Mouse (Mus musculus) adrenal gland, postnatal 36 days (tissue): ENCODE data around the gene Cnr2. TPM values are rescaled to one million over a fixed set of nuclear protein-coding genes. Genes with fewer than 3 reads are reported as not detected.

Experiments used
- DNase-seq, 2 experiments: peaks; one replicate each; pipeline ENCODE4 v3.0.0; 2021; ENCODE audit warnings: mixed read lengths in 1 of 2
- total RNA-seq, 2 experiments: library from RNA; stranded (reverse); gene quantifications; 2 replicates each; pipeline ENCODE4 v1.2.3; 2021

Cnr2 gene
- total RNA-seq, 2 experiments from 2014 or later = 1.3 to 1.6 TPM

GRCm38 (mm10) chr4:135904810-135905209 lies 9.6 kb downstream of the Cnr2 start:
- no peak for DNase-seq

- no peak for DNase-seq
Measured at GRCm38 (mm10) chr4:135906633-135907032, 11.4 kb downstream of the Cnr2 start.

- no peak for DNase-seq
Measured at GRCm38 (mm10) chr4:135909326-135910066, 14.3 kb downstream of the Cnr2 start.

GRCm38 (mm10) chr4:135911531-135911930 lies 16.3 kb downstream of the Cnr2 start:
- peak in 1 of 2 experiments; percentile 38 for DNase-seq

- no peak for DNase-seq
Measured at GRCm38 (mm10) chr4:135912164-135912563, 17.0 kb downstream of the Cnr2 start.

- no peak for DNase-seq
Measured at GRCm38 (mm10) chr4:135912835-135913234, 17.6 kb downstream of the Cnr2 start.

- no peak for DNase-seq
Measured at GRCm38 (mm10) chr4:135913433-135913832, 18.2 kb downstream of the Cnr2 start.

GRCm38 (mm10) chr4:135918635-135919279 lies 23.6 kb downstream of the Cnr2 start:
- DNase-seq = no peak

- DNase-seq = no peak
Measured at GRCm38 (mm10) chr4:135919280-135919639, 24.1 kb downstream of the Cnr2 start.

GRCm38 (mm10) chr4:135920304-135921241 lies 25.4 kb downstream of the Cnr2 start, which contains the start of gene Fuca1:
Fuca1 (plus strand) TSS chr4:135920735.
- peak; percentile 97 for DNase-seq

GRCm38 (mm10) chr4:135921257-135922120 lies 26.3 kb downstream of the Cnr2 start:
- peak in 1 of 2 experiments; percentile 40 for DNase-seq

GRCm38 (mm10) chr4:135922190-135922589 lies 27.0 kb downstream of the Cnr2 start:
- no peak for DNase-seq

- DNase-seq = no peak
Measured at GRCm38 (mm10) chr4:135924418-135924817, 29.2 kb downstream of the Cnr2 start.

- no peak for DNase-seq
Measured at GRCm38 (mm10) chr4:135925341-135925740, 30.1 kb downstream of the Cnr2 start.

GRCm38 (mm10) chr4:135926195-135926808 lies 31.1 kb downstream of the Cnr2 start:
- DNase-seq = no peak

GRCm38 (mm10) chr4:135926861-135927260 lies 31.7 kb downstream of the Cnr2 start:
- DNase-seq = no peak

GRCm38 (mm10) chr4:135928376-135928775 lies 33.2 kb downstream of the Cnr2 start:
- no peak for DNase-seq

- DNase-seq = no peak
Measured at GRCm38 (mm10) chr4:135929405-135929804, 34.2 kb downstream of the Cnr2 start.

- no peak for DNase-seq
Measured at GRCm38 (mm10) chr4:135929828-135930227, 34.6 kb downstream of the Cnr2 start.

- DNase-seq = no peak
Measured at GRCm38 (mm10) chr4:135930239-135930638, 35.0 kb downstream of the Cnr2 start.

- DNase-seq = no peak
Measured at GRCm38 (mm10) chr4:135931832-135932231, 36.6 kb downstream of the Cnr2 start.
